Mouse (Mus musculus) bone marrow, adult 2 months (tissue): Measurements from ENCODE around the gene Nemp2.

Source experiments
- CTCF ChIP-seq: fragments of 200-500 bp; IDR thresholded peaks from 2 replicates; pipeline ENCODE4 v1.5.1; 2011; ENCODE audit warnings: low read length, control low read depth; ENCODE audit not compliant: control insufficient read depth, insufficient read depth
- POLR2A ChIP-seq: fragments of 200-500 bp; IDR thresholded peaks from 2 replicates; pipeline ENCODE4 v1.6.1; 2011; ENCODE audit warnings: low read depth, mild to moderate bottlenecking, control low read depth, low read length, borderline replicate concordance; ENCODE audit not compliant: control insufficient read depth

- TF ChIP-seq POLR2A (no peak), CTCF (no peak)
Measured at GRCm38 (mm10) chr1:52675561-52676551, 45.4 kb downstream of the Nemp2 start.
